Mouse (Mus musculus) limb, embryonic 10.5 days (tissue): ENCODE data around the gene Ptk7. TPM values are rescaled to one million over a fixed set of nuclear protein-coding genes. Genes with fewer than 3 reads are reported as not detected.

Source experiments
- DNase-seq: peaks from one replicate; pipeline ENCODE4 v3.0.0-alpha.2; 2017; ENCODE audit warnings: low spot score
- H3K27ac ChIP-seq: fragments of 300-500 bp; sonication (generic); 2 replicates; pipeline ENCODE4 v1.5.1; 2016; ENCODE audit warnings: mild to moderate bottlenecking
- H3K27me3 ChIP-seq: fragments of 300-500 bp; sonication (generic); 2 replicates; pipeline ENCODE4 v1.6.1; 2016; ENCODE audit warnings: low read depth, mild to moderate bottlenecking; ENCODE audit not compliant: poor library complexity, severe bottlenecking
- H3K36me3 ChIP-seq: fragments of 300-500 bp; sonication (generic); 2 replicates; pipeline ENCODE4 v1.6.1; 2016; ENCODE audit warnings: mild to moderate bottlenecking, moderate library complexity
- H3K4me1 ChIP-seq: fragments of 300-500 bp; sonication (generic); 2 replicates; pipeline ENCODE4 v1.6.1; 2016
- H3K4me3 ChIP-seq: fragments of 300-500 bp; sonication (generic); 2 replicates; pipeline ENCODE4 v1.5.1; 2016; ENCODE audit warnings: mild to moderate bottlenecking, moderate library complexity
- H3K9me3 ChIP-seq: fragments of 300-500 bp; sonication (generic); replicated peaks from 2 replicates; pipeline ENCODE4 v1.6.1; 2016; ENCODE audit warnings: mild to moderate bottlenecking
- WGBS: fragments of 180-500 bp; shearing (Covaris S2); methylation state at CpG from one replicate; pipeline ENCODE4 v1.1.7; 2016; 5-methylcytosine and 5-hydroxymethylcytosine counted together
- polyA plus RNA-seq: library from polyadenylated mRNA; unstranded; fragments of >200 nt; fragmentation: Nextera tagmentation; extraction: Ambion mirVana; gene quantifications from 2 replicates; pipeline ENCODE4 v1.2.1, GENCODE M21; 2016

Ptk7 gene
- 102 and 142 TPM in 2 replicates for polyA plus RNA-seq

GRCm38 (mm10) chr17:46628791-46629684 lies at the start of gene Ptk7:
Ptk7 (minus strand) TSS chr17:46629504.
- Histone ChIP-seq H3K27ac (peak within 1 kb of the TSS; percentile 98), H3K36me3 (peaks cover 25% of the 10 kb centered on the region), H3K4me3 (peak within 1 kb of the TSS; percentile 99), H3K4me1 (peaks cover 76% of the 10 kb centered on the region), H3K9me3 (no peaks in the 10 kb centered on the region), H3K27me3 (no peaks in the 10 kb centered on the region)
- DNase-seq = peak; percentile 98
- WGBS = under 1% methylated on average over 89 of the region's 90 CpGs

- Histone ChIP-seq H3K27ac (peak overlapping the region; percentile 92; the same call in 1 of the 2 replicates), H3K4me1 (peaks cover 53% of the 10 kb centered on the region), H3K27me3 (no peaks in the 10 kb centered on the region), H3K36me3 (peaks cover 60% of the 10 kb centered on the region), H3K9me3 (no peaks in the 10 kb centered on the region), H3K4me3 (peak overlapping the region; percentile 92)
- WGBS = 69% methylated on average over 9 of the region's 9 CpGs
- DNase-seq = no peak
These were observed 49.6 kb upstream of the Ptk7 start for GRCm38 (mm10) chr17:46678911-46679310.

GRCm38 (mm10) chr17:46678416-46678815 lies 49.1 kb upstream of the Ptk7 start, which contains the start of gene Mea1:
Mea1 (plus strand) TSS chr17:46678793.
- DNase-seq = no peak
- H3K4me3 ChIP-seq = peak within 1 kb of the TSS; percentile 92
- H3K27me3 ChIP-seq = no peaks in the 10 kb centered on the region
- WGBS = 93% methylated on average over 8 of the region's 9 CpGs
- H3K4me1 ChIP-seq = peaks cover 55% of the 10 kb centered on the region
- H3K9me3 ChIP-seq = no peaks in the 10 kb centered on the region
- peak within 1 kb of the TSS; percentile 92 for H3K27ac ChIP-seq
- peaks cover 56% of the 10 kb centered on the region for H3K36me3 ChIP-seq

GRCm38 (mm10) chr17:46674530-46675283 lies 45.4 kb upstream of the Ptk7 start:
- Histone ChIP-seq H3K4me3 (peak overlapping the region; percentile 91), H3K27ac (peak overlapping the region; percentile 87), H3K36me3 (peaks cover 75% of the 10 kb centered on the region), H3K9me3 (no peaks in the 10 kb centered on the region), H3K27me3 (no peaks in the 10 kb centered on the region), H3K4me1 (peaks cover 47% of the 10 kb centered on the region)
- 21% methylated on average over 15 of the region's 15 CpGs for WGBS
- DNase-seq = no peak

GRCm38 (mm10) chr17:46673850-46674529 lies 44.7 kb upstream of the Ptk7 start, which contains the start of gene Rrp36:
Rrp36 (minus strand) TSS chr17:46674352.
- peaks cover 40% of the 10 kb centered on the region for H3K4me1 ChIP-seq
- H3K9me3 ChIP-seq = no peaks in the 10 kb centered on the region
- peak; percentile 92 for DNase-seq
- peak within 1 kb of the TSS; percentile 87 for H3K27ac ChIP-seq
- 2% methylated on average over 43 of the region's 43 CpGs for WGBS
- H3K27me3 ChIP-seq = no peaks in the 10 kb centered on the region
- peak within 1 kb of the TSS; percentile 91 for H3K4me3 ChIP-seq
- H3K36me3 ChIP-seq = peaks cover 82% of the 10 kb centered on the region

- Histone ChIP-seq H3K27me3 (no peaks in the 10 kb centered on the region), H3K36me3 (peaks cover 79% of the 10 kb centered on the region), H3K4me1 (peaks cover 20% of the 10 kb centered on the region), H3K27ac (no peak overlapping the region), H3K9me3 (no peaks in the 10 kb centered on the region), H3K4me3 (no peak overlapping the region)
- WGBS = 93% methylated on average over 10 of the region's 10 CpGs
- DNase-seq = no peak
These were observed 40.6 kb upstream of the Ptk7 start for GRCm38 (mm10) chr17:46669911-46670310.

GRCm38 (mm10) chr17:46667712-46668111 lies 38.4 kb upstream of the Ptk7 start:
- H3K27ac ChIP-seq = no peak overlapping the region
- 94% methylated on average over 16 of the region's 16 CpGs for WGBS
- DNase-seq = no peak
- H3K4me1 ChIP-seq = peaks cover 4% of the 10 kb centered on the region; the same call in 1 of the 2 replicates
- H3K4me3 ChIP-seq = no peak overlapping the region
- no peaks in the 10 kb centered on the region for H3K27me3 ChIP-seq
- peaks cover 92% of the 10 kb centered on the region for H3K36me3 ChIP-seq
- H3K9me3 ChIP-seq = no peaks in the 10 kb centered on the region

- Histone ChIP-seq H3K36me3 (peaks cover 98% of the 10 kb centered on the region), H3K4me3 (no peak overlapping the region), H3K27ac (no peak overlapping the region), H3K27me3 (no peaks in the 10 kb centered on the region), H3K4me1 (no peaks in the 10 kb centered on the region), H3K9me3 (no peaks in the 10 kb centered on the region)
- whole genome bisulfite sequencing = 95% methylated on average over 5 of the region's 5 CpGs
- DNase-seq = no peak
These were observed 33.4 kb upstream of the Ptk7 start for GRCm38 (mm10) chr17:46662730-46663129.

GRCm38 (mm10) chr17:46661981-46662380 lies 32.7 kb upstream of the Ptk7 start:
- Histone ChIP-seq H3K4me3 (no peak overlapping the region), H3K36me3 (peaks cover 100% of the 10 kb centered on the region)
- 94% methylated on average over 12 of the region's 12 CpGs for WGBS

GRCm38 (mm10) chr17:46661351-46661750 lies 32.0 kb upstream of the Ptk7 start:
- 96% methylated on average over 9 of the region's 9 CpGs for WGBS
- Histone ChIP-seq H3K9me3 (no peaks in the 10 kb centered on the region), H3K4me1 (no peaks in the 10 kb centered on the region), H3K27ac (no peak overlapping the region), H3K36me3 (peaks cover 100% of the 10 kb centered on the region), H3K4me3 (no peak overlapping the region), H3K27me3 (no peaks in the 10 kb centered on the region)
- no peak for DNase-seq

More at GRCm38 (mm10) chr17:46661981-46662380, 32.7 kb upstream of the Ptk7 start:
- H3K4me1 ChIP-seq = no peaks in the 10 kb centered on the region
- no peak for DNase-seq
- no peaks in the 10 kb centered on the region for H3K27me3 ChIP-seq
- no peaks in the 10 kb centered on the region for H3K9me3 ChIP-seq
- no peak overlapping the region for H3K27ac ChIP-seq

- 78% methylated on average over 6 of the region's 6 CpGs for WGBS
- Histone ChIP-seq H3K9me3 (no peaks in the 10 kb centered on the region), H3K27me3 (no peaks in the 10 kb centered on the region), H3K36me3 (peaks cover 95% of the 10 kb centered on the region), H3K4me1 (peaks cover 23% of the 10 kb centered on the region), H3K27ac (no peak overlapping the region), H3K4me3 (no peak overlapping the region)
- no peak for DNase-seq
These were observed 26.8 kb upstream of the Ptk7 start for GRCm38 (mm10) chr17:46656054-46656453.

GRCm38 (mm10) chr17:46651755-46652547 lies 22.6 kb upstream of the Ptk7 start:
- peaks cover 43% of the 10 kb centered on the region for H3K4me1 ChIP-seq
- H3K27me3 ChIP-seq = no peaks in the 10 kb centered on the region
- peak overlapping the region; percentile 94 for H3K27ac ChIP-seq
- DNase-seq = no peak
- H3K9me3 ChIP-seq = no peaks in the 10 kb centered on the region
- 74% methylated on average over 20 of the region's 20 CpGs for WGBS
- H3K36me3 ChIP-seq = peaks cover 73% of the 10 kb centered on the region
- H3K4me3 ChIP-seq = peak overlapping the region; percentile 70
